Mouse (Mus musculus): ENCODE data around the gene Ap3d1. TPM values are rescaled to one million over a fixed set of nuclear protein-coding genes. Genes with fewer than 3 reads are reported as not detected.
A peak's percentile ranks its signal among the peaks of the same experiment; 100 is the strongest.

Gene Ap3d1
- polyA plus RNA-seq, 1 experiment from 2014 or later: 99.5 TPM

- Histone ChIP-seq H3K27ac (ENCODE audit: low read length) (no peak overlapping the region), H3K4me3 (ENCODE audit: low read depth, low read length) (no peak overlapping the region), H3K4me1 (ENCODE audit: control insufficient read depth, insufficient read depth, low read length) (no peaks in the 10 kb centered on the region), H3K36me3 (ENCODE audit: control insufficient read depth, insufficient read depth, low read length) (peaks cover 48% of the 10 kb centered on the region), H3K27me3 (ENCODE audit: control insufficient read depth, insufficient read depth, low read depth, low read length) (no peaks in the 10 kb centered on the region), H3K9me3 (replicated peaks; ENCODE audit: control insufficient read depth, low read length, poor library complexity, severe bottlenecking) (no peaks in the 10 kb centered on the region), H3K4me2 (ENCODE audit: low read length) (no peak overlapping the region), H3K9ac (ENCODE audit: low read depth, low read length) (no peak overlapping the region)
- ATAC-seq: no peak
- 92% methylated on average over 6 of the region's 6 CpGs for whole genome bisulfite sequencing
Observed at GRCm38 (mm10) chr10:80776358-80776869, 34.4 kb upstream of the Ap3d1 start.

GRCm38 (mm10) chr10:80775731-80776130 is 33.7 kb upstream of the Ap3d1 start:
- Histone ChIP-seq H3K36me3 (ENCODE audit: control insufficient read depth, insufficient read depth, low read length) (peaks cover 48% of the 10 kb centered on the region), H3K27ac (ENCODE audit: low read length) (no peak overlapping the region), H3K9ac (ENCODE audit: low read depth, low read length) (no peak overlapping the region), H3K4me2 (ENCODE audit: low read length) (no peak overlapping the region), H3K27me3 (ENCODE audit: control insufficient read depth, insufficient read depth, low read depth, low read length) (no peaks in the 10 kb centered on the region), H3K9me3 (replicated peaks; ENCODE audit: control insufficient read depth, low read length, poor library complexity, severe bottlenecking) (no peaks in the 10 kb centered on the region), H3K4me3 (ENCODE audit: low read depth, low read length) (no peak overlapping the region), H3K4me1 (ENCODE audit: control insufficient read depth, insufficient read depth, low read length) (no peaks in the 10 kb centered on the region)
- 94% methylated on average over 4 of the region's 4 CpGs for WGBS
- no peak for ATAC-seq

GRCm38 (mm10) chr10:80774981-80775380 is 32.9 kb upstream of the Ap3d1 start:
- WGBS: 95% methylated on average over 4 of the region's 4 CpGs
- Histone ChIP-seq H3K27me3 (ENCODE audit: control insufficient read depth, insufficient read depth, low read depth, low read length) (no peaks in the 10 kb centered on the region), H3K36me3 (ENCODE audit: control insufficient read depth, insufficient read depth, low read length) (peaks cover 45% of the 10 kb centered on the region), H3K4me2 (ENCODE audit: low read length) (no peak overlapping the region), H3K4me1 (ENCODE audit: control insufficient read depth, insufficient read depth, low read length) (no peaks in the 10 kb centered on the region), H3K9me3 (replicated peaks; ENCODE audit: control insufficient read depth, low read length, poor library complexity, severe bottlenecking) (no peaks in the 10 kb centered on the region), H3K27ac (ENCODE audit: low read length) (no peak overlapping the region), H3K9ac (ENCODE audit: low read depth, low read length) (no peak overlapping the region), H3K4me3 (ENCODE audit: low read depth, low read length) (no peak overlapping the region)
- 0 out of 2 replicates have a peak, but pooled peaks have one; percentile 17 for ATAC-seq

- Histone ChIP-seq H3K9ac (ENCODE audit: low read depth, low read length) (no peak overlapping the region), H3K27ac (ENCODE audit: low read length) (no peak overlapping the region; the same call in 1 of the 2 replicates), H3K9me3 (replicated peaks; ENCODE audit: control insufficient read depth, low read length, poor library complexity, severe bottlenecking) (no peaks in the 10 kb centered on the region), H3K4me3 (ENCODE audit: low read depth, low read length) (no peak overlapping the region), H3K4me2 (ENCODE audit: low read length) (no peak overlapping the region), H3K27me3 (ENCODE audit: control insufficient read depth, insufficient read depth, low read depth, low read length) (no peaks in the 10 kb centered on the region), H3K36me3 (ENCODE audit: control insufficient read depth, insufficient read depth, low read length) (peaks cover 48% of the 10 kb centered on the region), H3K4me1 (ENCODE audit: control insufficient read depth, insufficient read depth, low read length) (no peaks in the 10 kb centered on the region)
- WGBS: 64% methylated on average over 2 of the region's 2 CpGs
- ATAC-seq: peak; percentile 68
Observed at GRCm38 (mm10) chr10:80774549-80774948, 32.5 kb upstream of the Ap3d1 start.

- Histone ChIP-seq H3K4me3 (ENCODE audit: low read depth, low read length) (no peak overlapping the region), H3K9me3 (replicated peaks; ENCODE audit: control insufficient read depth, low read length, poor library complexity, severe bottlenecking) (no peaks in the 10 kb centered on the region), H3K27ac (ENCODE audit: low read length) (no peak overlapping the region), H3K4me1 (ENCODE audit: control insufficient read depth, insufficient read depth, low read length) (no peaks in the 10 kb centered on the region), H3K27me3 (ENCODE audit: control insufficient read depth, insufficient read depth, low read depth, low read length) (no peaks in the 10 kb centered on the region), H3K36me3 (ENCODE audit: control insufficient read depth, insufficient read depth, low read length) (peaks cover 50% of the 10 kb centered on the region), H3K9ac (ENCODE audit: low read depth, low read length) (no peak overlapping the region), H3K4me2 (ENCODE audit: low read length) (no peak overlapping the region)
- ATAC-seq: no peak
- WGBS: 95% methylated on average over 5 of the region's 5 CpGs
Observed at GRCm38 (mm10) chr10:80773816-80774215, 31.8 kb upstream of the Ap3d1 start.

GRCm38 (mm10) chr10:80768365-80768764 is 26.3 kb upstream of the Ap3d1 start:
- Histone ChIP-seq H3K27me3 (ENCODE audit: control insufficient read depth, insufficient read depth, low read depth, low read length) (no peaks in the 10 kb centered on the region), H3K9ac (ENCODE audit: low read depth, low read length) (no peak overlapping the region), H3K4me1 (ENCODE audit: control insufficient read depth, insufficient read depth, low read length) (no peaks in the 10 kb centered on the region), H3K36me3 (ENCODE audit: control insufficient read depth, insufficient read depth, low read length) (peaks cover 39% of the 10 kb centered on the region), H3K4me3 (ENCODE audit: low read depth, low read length) (no peak overlapping the region), H3K9me3 (replicated peaks; ENCODE audit: control insufficient read depth, low read length, poor library complexity, severe bottlenecking) (no peaks in the 10 kb centered on the region), H3K27ac (ENCODE audit: low read length) (no peak overlapping the region), H3K4me2 (ENCODE audit: low read length) (no peak overlapping the region)
- WGBS: 90% methylated on average over 6 of the region's 6 CpGs
- no peak for ATAC-seq

GRCm38 (mm10) chr10:80766161-80766815 is 24.2 kb upstream of the Ap3d1 start:
- ATAC-seq: no peak
- Histone ChIP-seq H3K4me2 (ENCODE audit: low read length) (no peak overlapping the region), H3K36me3 (ENCODE audit: control insufficient read depth, insufficient read depth, low read length) (peaks cover 27% of the 10 kb centered on the region), H3K4me1 (ENCODE audit: control insufficient read depth, insufficient read depth, low read length) (no peaks in the 10 kb centered on the region; the same call in 1 of the 2 replicates), H3K9ac (ENCODE audit: low read depth, low read length) (no peak overlapping the region), H3K4me3 (ENCODE audit: low read depth, low read length) (no peak overlapping the region), H3K27me3 (ENCODE audit: control insufficient read depth, insufficient read depth, low read depth, low read length) (no peaks in the 10 kb centered on the region), H3K27ac (ENCODE audit: low read length) (no peak overlapping the region), H3K9me3 (replicated peaks; ENCODE audit: control insufficient read depth, low read length, poor library complexity, severe bottlenecking) (no peaks in the 10 kb centered on the region)
- WGBS: 84% methylated on average over 10 of the region's 10 CpGs

- 82% methylated on average over 2 of the region's 2 CpGs for WGBS
- ATAC-seq: no peak
- no peaks in the 10 kb centered on the region for H3K9me3 ChIP-seq (replicated peaks; ENCODE audit: control insufficient read depth, low read length, poor library complexity, severe bottlenecking)
- no peaks in the 10 kb centered on the region; the same call in none of the 2 replicates for H3K4me1 ChIP-seq (ENCODE audit: control insufficient read depth, insufficient read depth, low read length)
- no peaks in the 10 kb centered on the region for H3K27me3 ChIP-seq (ENCODE audit: control insufficient read depth, insufficient read depth, low read depth, low read length)
- H3K27ac ChIP-seq (ENCODE audit: low read length): no peak overlapping the region
- H3K4me3 ChIP-seq (ENCODE audit: low read depth, low read length): no peak overlapping the region
- no peak overlapping the region for H3K9ac ChIP-seq (ENCODE audit: low read depth, low read length)
- H3K36me3 ChIP-seq (ENCODE audit: control insufficient read depth, insufficient read depth, low read length): peaks cover 22% of the 10 kb centered on the region
- no peak overlapping the region for H3K4me2 ChIP-seq (ENCODE audit: low read length)
Observed at GRCm38 (mm10) chr10:80765746-80766145, 23.7 kb upstream of the Ap3d1 start.

GRCm38 (mm10) chr10:80763502-80763901 is 21.4 kb upstream of the Ap3d1 start:
- WGBS: 98% methylated on average over 2 of the region's 2 CpGs
- no peaks in the 10 kb centered on the region; the same call in none of the 2 replicates for H3K4me1 ChIP-seq (ENCODE audit: control insufficient read depth, insufficient read depth, low read length)
- no peak overlapping the region for H3K9ac ChIP-seq (ENCODE audit: low read depth, low read length)
- no peak for ATAC-seq
- H3K4me2 ChIP-seq (ENCODE audit: low read length): no peak overlapping the region
- H3K36me3 ChIP-seq (ENCODE audit: control insufficient read depth, insufficient read depth, low read length): peaks cover 11% of the 10 kb centered on the region; the same call in 1 of the 2 replicates
- no peaks in the 10 kb centered on the region for H3K27me3 ChIP-seq (ENCODE audit: control insufficient read depth, insufficient read depth, low read depth, low read length)
- H3K27ac ChIP-seq (ENCODE audit: low read length): no peak overlapping the region
- H3K9me3 ChIP-seq (replicated peaks; ENCODE audit: control insufficient read depth, low read length, poor library complexity, severe bottlenecking): no peaks in the 10 kb centered on the region
- H3K4me3 ChIP-seq (ENCODE audit: low read depth, low read length): no peak overlapping the region

Measured in midbrain, embryonic 16.5 days (tissue).